Mouse (Mus musculus): ENCODE data around the gene Ms4a4b. TPM values are rescaled to one million over a fixed set of nuclear protein-coding genes. Genes with fewer than 3 reads are reported as not detected.
"Not testable (repeated sequence)": the region's sequence is repeated elsewhere in the genome, so short reads cannot be mapped to it uniquely, and the experiment has no call there.

The Ms4a4b gene
- polyA plus RNA-seq, 1 experiment, result 9.6 TPM

- TF ChIP-seq POLR2A (IDR thresholded peaks at IDR 0.05; ENCODE audit: borderline replicate concordance, control insufficient read depth, low read depth, low read length) (no peak), CTCF (IDR thresholded peaks at IDR 0.05; ENCODE audit: control insufficient read depth, insufficient read depth, low read length) (no peak)
- no peaks in the 10 kb centered on the region; the same call in 1 of the 2 replicates for H3K4me1 ChIP-seq (ENCODE audit: control insufficient read depth, insufficient read depth, low read length)
- no peak overlapping the region for H3K4me3 ChIP-seq (replicated peaks; ENCODE audit: control insufficient read depth, low read depth, low read length)
- WGBS, result 73% methylated on average over 4 of the region's 4 CpGs
- no peak overlapping the region for H3K27ac ChIP-seq (ENCODE audit: control insufficient read depth, insufficient read depth, low read depth, low read length, poor library complexity)
Observed at GRCm38 (mm10) chr19:11435058-11435834, 8.1 kb upstream of the Ms4a4b start.

- TF ChIP-seq CTCF (IDR thresholded peaks at IDR 0.05; ENCODE audit: control insufficient read depth, insufficient read depth, low read length) (no peak), POLR2A (IDR thresholded peaks at IDR 0.05; ENCODE audit: borderline replicate concordance, control insufficient read depth, low read depth, low read length) (no peak)
- WGBS, result 82% methylated on average over 5 of the region's 5 CpGs
- Histone ChIP-seq H3K4me1 (ENCODE audit: control insufficient read depth, insufficient read depth, low read length) (no peaks in the 10 kb centered on the region), H3K27ac (ENCODE audit: control insufficient read depth, insufficient read depth, low read depth, low read length, poor library complexity) (no peak overlapping the region), H3K4me3 (replicated peaks; ENCODE audit: control insufficient read depth, low read depth, low read length) (peak overlapping the region; percentile 28)
Observed at GRCm38 (mm10) chr19:11443964-11444363, 611 bp downstream of the Ms4a4b start.

- no peak for TF ChIP-seq POLR2A (IDR thresholded peaks at IDR 0.05; ENCODE audit: borderline replicate concordance, control insufficient read depth, low read depth, low read length)
- TF ChIP-seq CTCF (IDR thresholded peaks at IDR 0.05; ENCODE audit: control insufficient read depth, insufficient read depth, low read length), result no peak
- Histone ChIP-seq H3K4me3 (replicated peaks; ENCODE audit: control insufficient read depth, low read depth, low read length) (no peak overlapping the region), H3K27ac (ENCODE audit: control insufficient read depth, insufficient read depth, low read depth, low read length, poor library complexity) (peak overlapping the region; percentile 84), H3K4me1 (ENCODE audit: control insufficient read depth, insufficient read depth, low read length) (no peaks in the 10 kb centered on the region; the same call in 1 of the 2 replicates)
- WGBS, result 4% methylated on average over 2 of the region's 2 CpGs
Observed at GRCm38 (mm10) chr19:11447238-11447637, 3.9 kb downstream of the Ms4a4b start.

- 75% methylated on average over 4 of the region's 4 CpGs for WGBS
- H3K4me1 ChIP-seq (ENCODE audit: control insufficient read depth, insufficient read depth, low read length); H3K4me3 ChIP-seq (replicated peaks; ENCODE audit: control insufficient read depth, low read depth, low read length); H3K27ac ChIP-seq (ENCODE audit: control insufficient read depth, insufficient read depth, low read depth, low read length, poor library complexity): not testable (repeated sequence)
Observed at GRCm38 (mm10) chr19:11459041-11459440, 15.7 kb downstream of the Ms4a4b start.

GRCm38 (mm10) chr19:11464795-11465194 lies 21.4 kb downstream of the Ms4a4b start:
- H3K4me1 ChIP-seq (ENCODE audit: control insufficient read depth, insufficient read depth, low read length); H3K4me3 ChIP-seq (replicated peaks; ENCODE audit: control insufficient read depth, low read depth, low read length); H3K27ac ChIP-seq (ENCODE audit: control insufficient read depth, insufficient read depth, low read depth, low read length, poor library complexity): not testable (repeated sequence)
- 6% methylated on average over 1 of the region's 1 CpGs for WGBS

- TF ChIP-seq CTCF (IDR thresholded peaks at IDR 0.05; ENCODE audit: control insufficient read depth, insufficient read depth, low read length) (no peak), POLR2A (IDR thresholded peaks at IDR 0.05; ENCODE audit: borderline replicate concordance, control insufficient read depth, low read depth, low read length) (no peak)
Observed at GRCm38 (mm10) chr19:11466471-11466870, 23.1 kb downstream of the Ms4a4b start.

GRCm38 (mm10) chr19:11468361-11468760 lies 25.0 kb downstream of the Ms4a4b start:
- H3K27ac ChIP-seq (ENCODE audit: control insufficient read depth, insufficient read depth, low read depth, low read length, poor library complexity); H3K4me1 ChIP-seq (ENCODE audit: control insufficient read depth, insufficient read depth, low read length); H3K4me3 ChIP-seq (replicated peaks; ENCODE audit: control insufficient read depth, low read depth, low read length): not testable (repeated sequence)
- WGBS, result 17% methylated on average over 1 of the region's 1 CpGs

More at GRCm38 (mm10) chr19:11466471-11466870, 23.1 kb downstream of the Ms4a4b start:
- Histone ChIP-seq H3K4me1 (ENCODE audit: control insufficient read depth, insufficient read depth, low read length) (no peaks in the 10 kb centered on the region), H3K4me3 (replicated peaks; ENCODE audit: control insufficient read depth, low read depth, low read length) (no peak overlapping the region), H3K27ac (ENCODE audit: control insufficient read depth, insufficient read depth, low read depth, low read length, poor library complexity) (no peak overlapping the region)
- WGBS, result 77% methylated on average over 5 of the region's 5 CpGs

GRCm38 (mm10) chr19:11469215-11469614 lies 25.9 kb downstream of the Ms4a4b start, which contains the start of gene Ms4a6c:
Gene Ms4a6c, plus strand, starts transcription at chr19:11469366.
- 5% methylated on average over 4 of the region's 4 CpGs for WGBS
- Histone ChIP-seq H3K4me3 (replicated peaks; ENCODE audit: control insufficient read depth, low read depth, low read length) (peak within 1 kb of the TSS; percentile 45), H3K27ac (ENCODE audit: control insufficient read depth, insufficient read depth, low read depth, low read length, poor library complexity) (peak within 1 kb of the TSS; percentile 35; the same call in 1 of the 2 replicates)
- not testable (repeated sequence) for H3K4me1 ChIP-seq (ENCODE audit: control insufficient read depth, insufficient read depth, low read length)

GRCm38 (mm10) chr19:11479714-11480113 lies 36.4 kb downstream of the Ms4a4b start:
- 83% methylated on average over 2 of the region's 2 CpGs for WGBS
- peaks cover 2% of the 10 kb centered on the region for H3K4me1 ChIP-seq (ENCODE audit: control insufficient read depth, insufficient read depth, low read length)
- no peak overlapping the region for H3K4me3 ChIP-seq (replicated peaks; ENCODE audit: control insufficient read depth, low read depth, low read length)
- TF ChIP-seq POLR2A (IDR thresholded peaks at IDR 0.05; ENCODE audit: borderline replicate concordance, control insufficient read depth, low read depth, low read length), result no peak
- TF ChIP-seq CTCF (IDR thresholded peaks at IDR 0.05; ENCODE audit: control insufficient read depth, insufficient read depth, low read length), result no peak
- no peak overlapping the region for H3K27ac ChIP-seq (ENCODE audit: control insufficient read depth, insufficient read depth, low read depth, low read length, poor library complexity)

Data from bone marrow, adult 2 months (tissue).